Mouse (Mus musculus): ENCODE results near the gene Taok1. TPM values are rescaled to one million over a fixed set of nuclear protein-coding genes. Genes with fewer than 3 reads are reported as not detected.

The Taok1 gene
- polyA plus RNA-seq, 1 experiment from 2014 or later, result 27.7 TPM

GRCm38 (mm10) chr11:77483510-77484255 is 123.9 kb downstream of the Taok1 start:
- peaks cover 3% of the 10 kb centered on the region; the same call in 1 of the 2 replicates for H3K36me3 ChIP-seq (replicated peaks)
- peaks cover 62% of the 10 kb centered on the region for H3K4me1 ChIP-seq
- H3K9ac ChIP-seq, result no peak overlapping the region
- H3K27me3 ChIP-seq, result no peaks in the 10 kb centered on the region
- H3K4me2 ChIP-seq, result no peak overlapping the region
- H3K9me3 ChIP-seq, result no peaks in the 10 kb centered on the region
- 84% methylated on average over 11 of the region's 11 CpGs for WGBS
- H3K4me3 ChIP-seq (replicated peaks), result no peak overlapping the region
- no peak overlapping the region for H3K27ac ChIP-seq
- ATAC-seq (ENCODE audit: low FRiP score), result no peak

DNA sequence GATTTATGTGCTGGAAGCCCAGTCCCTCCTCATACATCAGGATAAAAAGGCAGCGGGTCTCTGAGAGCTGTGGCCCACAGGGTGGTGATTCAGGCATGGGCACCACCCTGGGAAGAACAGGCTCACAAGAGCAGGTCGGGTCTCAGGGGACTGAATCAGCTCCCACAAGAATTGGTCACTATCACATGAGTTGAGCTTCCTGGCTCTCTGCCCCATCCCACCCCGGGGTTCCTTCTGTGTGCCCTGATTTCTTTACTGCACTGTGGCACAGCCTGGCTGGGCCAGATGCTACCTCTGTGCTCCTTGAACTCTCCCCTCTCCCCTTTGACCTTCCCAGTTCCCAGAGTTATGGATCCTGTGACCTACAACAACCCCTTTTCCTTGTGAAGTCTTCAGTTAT is 124.6 kb downstream of the Taok1 start:
- peaks cover 3% of the 10 kb centered on the region; the same call in 1 of the 2 replicates for H3K36me3 ChIP-seq (replicated peaks)
- peaks cover 55% of the 10 kb centered on the region for H3K4me1 ChIP-seq
- no peaks in the 10 kb centered on the region for H3K9me3 ChIP-seq
- H3K4me2 ChIP-seq, result no peak overlapping the region
- no peak for ATAC-seq (ENCODE audit: low FRiP score)
- H3K9ac ChIP-seq, result no peak overlapping the region
- no peaks in the 10 kb centered on the region for H3K27me3 ChIP-seq
- no peak overlapping the region for H3K27ac ChIP-seq
- 70% methylated on average over 3 of the region's 3 CpGs for WGBS
- no peak overlapping the region for H3K4me3 ChIP-seq (replicated peaks)

Other genes starting within 250 kb of the Taok1 start
- gene Coro6, start 145.4 kb downstream of the Taok1 start, polyA plus RNA-seq (2016; fragmentation: Nextera tagmentation; extraction: Ambion mirVana), result 0.10 and 0.12 TPM in 2 replicates
- gene Ankrd13b, start 118.1 kb downstream of the Taok1 start, polyA plus RNA-seq (2016; fragmentation: Nextera tagmentation; extraction: Ambion mirVana), result 23.0 and 25.1 TPM in 2 replicates
- gene Git1, start 114.3 kb downstream of the Taok1 start, polyA plus RNA-seq (2016; fragmentation: Nextera tagmentation; extraction: Ambion mirVana), result 14.6 and 14.8 TPM in 2 replicates
- 3.8 and 4.8 TPM in 2 replicates for gene Abhd15, start 92.7 kb downstream of the Taok1 start, polyA plus RNA-seq (2016; fragmentation: Nextera tagmentation; extraction: Ambion mirVana)
- 30.7 and 31.7 TPM in 2 replicates for gene Trp53i13, start 91.8 kb downstream of the Taok1 start, polyA plus RNA-seq (2016; fragmentation: Nextera tagmentation; extraction: Ambion mirVana)
- 0.17 TPM in 1 of 2 replicates, not detected in the other for gene Gm10392, start 88.6 kb downstream of the Taok1 start, polyA plus RNA-seq (2016; fragmentation: Nextera tagmentation; extraction: Ambion mirVana)
- gene Nufip2, start 78.3 kb upstream of the Taok1 start, polyA plus RNA-seq (2016; fragmentation: Nextera tagmentation; extraction: Ambion mirVana), result 5.3 and 5.5 TPM in 2 replicates
- 1.1 and 1.3 TPM in 2 replicates for gene Cryba1, start 117.5 kb upstream of the Taok1 start, polyA plus RNA-seq (2016; fragmentation: Nextera tagmentation; extraction: Ambion mirVana)
- gene Myo18a, start 155.4 kb upstream of the Taok1 start, polyA plus RNA-seq (2016; fragmentation: Nextera tagmentation; extraction: Ambion mirVana), result 49.4 and 56.7 TPM in 2 replicates
- gene Gm10277, start 179.9 kb upstream of the Taok1 start, polyA plus RNA-seq (2016; fragmentation: Nextera tagmentation; extraction: Ambion mirVana), result 2.1 and 2.9 TPM in 2 replicates

All from forebrain, embryonic 12.5 days (tissue).